In genomic region chr14:28980482-28980881, GRCm38 (mm10) we compare ENCODE assay signal across 15 mouse cellular contexts. TPM values are rescaled to one million over a fixed set of nuclear protein-coding genes. Genes with fewer than 3 reads are reported as not detected.
DNase-seq lines count a peak whose midpoint lies in the region; ATAC-seq and TF ChIP-seq lines count a peak whose summit lies in the region.
"Had no signal": no experiment of that assay in that cellular context is flagged by ENCODE, and none has a peak within 500 bp of the region (broad histone marks: within the 10 kb centered on the region; RNA-seq: fewer than 3 reads in every experiment).

No protein-coding gene starts in this region.

- peak; percentile 19 for DNase-seq in forebrain, postnatal 0 days
- no peak for DNase-seq in liver, postnatal 0 days
- DNase-seq in liver (no peak), R1 (ENCODE audit: low read depth, low spot score) (peak; percentile 10)
- DNase-seq in limb, embryonic 10.5 days (ENCODE audit: low spot score): peak; percentile 53
- no peak for DNase-seq in spleen, postnatal 14 days (ENCODE audit: low spot score in 2 of 2)
- no peak for DNase-seq in left cerebral cortex, postnatal 25 days (ENCODE audit: low spot score in 2 of 2)
- DNase-seq: cerebellum, adult 11 months had no signal

- TF ChIP-seq CTCF in forebrain, postnatal 0 days (IDR thresholded peaks at IDR 0.05; ENCODE audit: low read depth): peak; percentile 47
- 0 out of 2 replicates have a peak, but pooled peaks have one; percentile 19 for TF ChIP-seq CTCF in liver, postnatal 0 days (IDR thresholded peaks at IDR 0.05; ENCODE audit: low read depth)

- H3K4me3 ChIP-seq in forebrain, postnatal 0 days (ENCODE audit: low read depth, low read length): no peak overlapping the region
- no peak overlapping the region for H3K4me3 ChIP-seq in forebrain, embryonic 13.5 days
- no peak overlapping the region for H3K4me3 ChIP-seq in liver, postnatal 0 days (ENCODE audit: low read depth, low read length)
- no peak overlapping the region for H3K4me3 ChIP-seq in limb, embryonic 10.5 days
- H3K4me3 ChIP-seq: embryonic facial prominence, embryonic 15.5 days; hindbrain, embryonic 15.5 days had no signal

- no peaks in the 10 kb centered on the region for H3K36me3 ChIP-seq in forebrain, postnatal 0 days (ENCODE audit: insufficient read depth)
- no peaks in the 10 kb centered on the region for H3K36me3 ChIP-seq in forebrain, embryonic 13.5 days (ENCODE audit: poor library complexity, severe bottlenecking)
- no peaks in the 10 kb centered on the region for H3K36me3 ChIP-seq in liver, postnatal 0 days (replicated peaks; ENCODE audit: insufficient read depth, low read length)
- no peaks in the 10 kb centered on the region for H3K36me3 ChIP-seq in limb, embryonic 10.5 days
- H3K36me3 ChIP-seq: embryonic facial prominence, embryonic 15.5 days; hindbrain, embryonic 15.5 days had no signal

- intact Hi-C loops in left cerebral cortex, postnatal 25 days (cut with DNase I): no loop called here

- no peak overlapping the region for H3K9ac ChIP-seq in forebrain, postnatal 0 days
- H3K9ac ChIP-seq in forebrain, embryonic 13.5 days: no peak overlapping the region
- H3K9ac ChIP-seq in liver, postnatal 0 days (replicated peaks): no peak overlapping the region
- H3K9ac ChIP-seq: embryonic facial prominence, embryonic 15.5 days; hindbrain, embryonic 15.5 days; liver, embryonic 14.5 days had no signal

- no peak for ATAC-seq in forebrain, postnatal 0 days
- ATAC-seq in forebrain, embryonic 13.5 days: no peak
- ATAC-seq in liver, postnatal 0 days: no peak

- H3K27ac ChIP-seq in forebrain, postnatal 0 days (ENCODE audit: low read depth, low read length): no peak overlapping the region
- H3K27ac ChIP-seq in forebrain, embryonic 13.5 days: no peak overlapping the region
- no peak overlapping the region for H3K27ac ChIP-seq in liver, postnatal 0 days (ENCODE audit: low read depth)
- H3K27ac ChIP-seq in limb, embryonic 10.5 days: peak overlapping the region; percentile 74
- H3K27ac ChIP-seq: embryonic facial prominence, embryonic 15.5 days; hindbrain, embryonic 15.5 days; liver, embryonic 14.5 days had no signal

- WGBS in forebrain, postnatal 0 days: 31% methylated on average over 3 of the region's 3 CpGs
- WGBS in forebrain, embryonic 13.5 days: 26% methylated on average over 3 of the region's 3 CpGs
- WGBS in liver, postnatal 0 days (ENCODE audit: insufficient replicate concordance): 41% methylated on average over 3 of the region's 3 CpGs
- 47% methylated on average over 3 of the region's 3 CpGs for WGBS in limb, embryonic 10.5 days

- TF ChIP-seq EP300 in liver, postnatal 0 days (IDR thresholded peaks at IDR 0.05; ENCODE audit: low read depth): no peak

- H3K9me3 ChIP-seq in forebrain, postnatal 0 days (ENCODE audit: low read length): no peaks in the 10 kb centered on the region
- H3K9me3 ChIP-seq in forebrain, embryonic 13.5 days (replicated peaks): no peaks in the 10 kb centered on the region
- H3K9me3 ChIP-seq in liver, postnatal 0 days (ENCODE audit: low read length): no peaks in the 10 kb centered on the region
- H3K9me3 ChIP-seq in limb, embryonic 10.5 days (replicated peaks): no peaks in the 10 kb centered on the region
- H3K9me3 ChIP-seq: embryonic facial prominence, embryonic 15.5 days; hindbrain, embryonic 15.5 days had no signal

- H3K4me2 ChIP-seq in forebrain, postnatal 0 days (ENCODE audit: low read depth): no peak overlapping the region
- no peak overlapping the region for H3K4me2 ChIP-seq in forebrain, embryonic 13.5 days
- no peak overlapping the region for H3K4me2 ChIP-seq in liver, postnatal 0 days (ENCODE audit: low read depth, low read length)
- H3K4me2 ChIP-seq: embryonic facial prominence, embryonic 15.5 days; hindbrain, embryonic 15.5 days had no signal

- no peaks in the 10 kb centered on the region for H3K27me3 ChIP-seq in forebrain, postnatal 0 days (ENCODE audit: insufficient read depth, low read length)
- no peaks in the 10 kb centered on the region for H3K27me3 ChIP-seq in forebrain, embryonic 13.5 days
- no peaks in the 10 kb centered on the region for H3K27me3 ChIP-seq in liver, postnatal 0 days (ENCODE audit: insufficient read depth, low read length)
- no peaks in the 10 kb centered on the region for H3K27me3 ChIP-seq in limb, embryonic 10.5 days (ENCODE audit: low read depth, poor library complexity, severe bottlenecking)
- H3K27me3 ChIP-seq: embryonic facial prominence, embryonic 15.5 days; hindbrain, embryonic 15.5 days had no signal

- H3K4me1 ChIP-seq in forebrain, postnatal 0 days (ENCODE audit: insufficient read depth): no peaks in the 10 kb centered on the region
- H3K4me1 ChIP-seq in forebrain, embryonic 13.5 days: no peaks in the 10 kb centered on the region
- no peaks in the 10 kb centered on the region for H3K4me1 ChIP-seq in liver, postnatal 0 days (ENCODE audit: insufficient read depth)
- peaks cover 16% of the 10 kb centered on the region for H3K4me1 ChIP-seq in limb, embryonic 10.5 days
- H3K4me1 ChIP-seq: hindbrain, embryonic 15.5 days had no signal

RNA-seq across cellular contexts. Expression of gene Lrtm1, which starts 37.5 kb away (rescaled TPM):
- under 0.01 TPM in 1 of 2 replicates, not detected in the other for total RNA-seq in forebrain, postnatal 0 days (2014; rRNA removed)
- 0.02 TPM in 1 of 2 replicates, not detected in the other for polyA plus RNA-seq in forebrain, postnatal 0 days (2015; fragmentation: Nextera tagmentation; extraction: Ambion mirVana)
- 0.18 and 0.26 TPM in 2 replicates for polyA plus RNA-seq in forebrain, embryonic 13.5 days (2015; fragmentation: Nextera tagmentation; extraction: Ambion mirVana)
- polyA plus RNA-seq in liver, postnatal 0 days (2015; fragmentation: Nextera tagmentation; extraction: Ambion mirVana): 1.6 and 1.7 TPM in 2 replicates
- not detected in 2 replicates for polyA plus RNA-seq in limb, embryonic 10.5 days (2016; fragmentation: Nextera tagmentation; extraction: Ambion mirVana)
- total RNA-seq in left cerebral cortex, postnatal 25 days (2021): not detected
- total RNA-seq: layer of hippocampus, postnatal 10 days; monocyte, adult 5-6 weeks had no signal
- polyA plus RNA-seq: stomach, embryonic 14.5 days had no signal

Comparison
In these comparisons a context has a peak if more than half of its experiments do, and no peak if none do; other contexts are left out.
1. DNase-seq: peak in forebrain, postnatal 0 days (single experiment), R1 (single experiment) and limb, embryonic 10.5 days (single experiment); none in liver, postnatal 0 days (single experiment), liver (single experiment), spleen, postnatal 14 days (0 of 2) and left cerebral cortex, postnatal 25 days (0 of 2).